Mouse (Mus musculus) skeletal muscle tissue, adult 2 months (tissue): ENCODE results near the gene Cxcr1.

ENCODE experiments used
- DNase-seq: peaks from one replicate; pipeline ENCODE4 v3.0.0-alpha.2; 2012; ENCODE audit warnings: low read depth, low spot score

Cxcr1 gene

DNA sequence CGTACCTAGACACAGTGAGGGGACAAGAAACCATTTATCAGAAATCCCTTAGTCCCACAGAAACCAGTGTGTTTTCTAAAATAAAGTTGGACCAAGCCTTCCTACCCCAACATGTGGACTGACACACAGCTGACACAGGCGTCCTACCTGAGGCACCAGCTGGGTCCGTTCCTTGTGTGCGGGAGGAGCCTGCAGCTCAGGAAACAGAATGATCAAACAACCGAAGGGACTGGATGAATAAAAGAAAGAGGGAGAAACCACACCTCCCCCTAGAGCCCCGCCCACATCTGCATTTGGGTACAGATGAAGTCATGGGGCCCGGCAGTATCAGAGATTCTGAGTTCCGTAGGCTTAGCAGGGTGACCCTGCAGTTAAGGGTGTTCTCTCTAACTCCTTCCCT, at the start of gene Cxcr1:
Cxcr1 (minus strand) TSS at position 187 of the 400 bp plus-strand sequence.
- no peak for DNase-seq

DNA sequence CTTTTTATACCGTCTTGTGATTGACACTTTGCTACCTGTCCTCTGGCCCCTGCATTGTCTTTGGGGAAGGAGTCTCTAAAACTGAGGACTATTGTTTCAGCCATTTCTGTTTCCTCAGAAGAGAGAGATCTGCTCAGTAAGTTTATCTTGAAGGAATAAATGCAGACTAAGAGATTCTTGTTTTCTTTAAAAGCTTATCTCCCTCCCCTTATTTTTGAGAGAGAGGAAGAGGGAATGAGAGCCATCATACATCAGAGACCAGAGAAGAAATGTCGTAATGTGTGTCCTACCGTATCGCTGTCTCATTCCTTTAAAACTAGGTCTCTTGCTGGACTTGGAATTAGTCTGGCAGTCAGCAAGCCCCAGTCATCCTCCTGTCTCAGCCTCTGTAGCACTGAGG, 46.4 kb upstream of the Cxcr1 start:
- no peak for DNase-seq

DNA sequence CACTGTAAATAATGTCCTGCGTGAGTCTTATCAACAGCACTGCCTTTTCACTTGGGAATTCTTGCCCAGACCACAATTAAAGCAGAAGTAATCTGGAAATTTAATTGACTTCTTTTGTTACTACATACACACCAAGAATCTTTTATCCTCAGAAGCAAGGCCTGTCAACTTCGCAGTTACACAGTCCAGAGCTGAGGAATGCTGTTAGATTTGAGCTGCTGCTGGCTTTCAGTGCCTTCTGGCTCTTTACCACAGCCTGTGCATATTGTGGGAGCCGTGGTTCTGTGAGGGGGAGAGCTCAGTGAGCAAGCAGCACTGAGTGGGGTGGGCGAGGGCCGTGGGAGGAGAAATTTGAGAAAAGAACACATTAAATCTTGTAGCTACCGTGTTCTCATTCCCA, 45.9 kb upstream of the Cxcr1 start:
- DNase-seq, result no peak

DNA sequence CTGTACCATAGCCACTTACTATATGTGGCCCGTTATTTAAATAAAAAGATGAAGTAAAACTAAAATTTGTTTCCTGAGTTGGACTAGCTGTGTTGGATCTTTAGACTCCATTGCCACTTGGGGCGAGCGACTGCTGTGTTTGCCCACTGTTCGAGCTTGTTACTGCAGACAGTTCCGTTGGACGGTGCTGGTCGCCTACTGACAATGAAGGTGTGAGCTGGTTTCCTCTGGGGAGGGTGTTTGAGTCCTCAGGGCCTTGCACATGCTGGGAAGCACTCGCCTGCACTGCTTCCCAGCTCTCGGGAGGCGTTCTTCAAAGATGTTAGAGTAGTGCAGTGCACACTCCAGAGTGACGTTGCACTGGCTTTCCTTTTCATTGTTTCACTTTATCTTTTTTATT, 45.2 kb upstream of the Cxcr1 start:
- DNase-seq, result no peak

DNA sequence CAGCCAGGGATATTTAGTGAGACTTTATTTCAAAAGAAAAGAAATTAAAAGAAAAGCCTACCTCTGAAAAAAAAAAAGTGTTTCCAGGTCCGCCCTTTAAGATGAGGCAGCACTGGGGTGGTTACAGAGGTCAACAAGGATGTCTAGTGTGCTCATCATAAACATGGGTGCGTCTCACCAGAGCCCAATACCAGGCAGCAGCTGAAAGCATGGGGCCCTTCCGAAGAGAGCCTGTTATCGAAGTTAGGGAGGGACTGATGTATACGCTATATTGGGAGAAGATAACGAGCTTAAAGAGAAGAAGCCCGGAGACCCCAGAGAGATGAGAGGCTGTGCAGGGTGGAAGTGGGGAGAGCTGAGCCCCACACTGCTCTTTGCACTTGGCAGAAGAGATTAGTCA, 44.7 kb upstream of the Cxcr1 start:
- DNase-seq, result no peak

DNA sequence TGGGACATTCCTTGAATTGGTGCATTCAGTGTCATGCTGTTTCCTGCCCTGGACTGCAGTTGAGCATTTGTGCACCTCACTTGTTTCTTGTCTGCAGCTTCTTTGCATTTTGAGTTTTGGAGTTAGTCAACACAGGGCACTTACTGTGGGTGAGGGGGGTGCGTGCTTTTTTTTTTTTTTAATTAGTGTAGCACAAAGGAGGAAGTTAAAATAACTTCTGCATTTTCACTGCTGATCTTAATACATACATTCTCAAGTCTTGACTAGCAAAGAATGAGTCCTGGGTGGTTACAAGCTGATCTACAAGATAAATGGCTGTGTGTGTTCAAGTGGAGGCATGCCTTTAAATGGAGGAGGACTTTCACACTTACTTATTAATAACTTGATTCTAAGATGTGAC, 43.7 kb upstream of the Cxcr1 start:
- no peak for DNase-seq

DNA sequence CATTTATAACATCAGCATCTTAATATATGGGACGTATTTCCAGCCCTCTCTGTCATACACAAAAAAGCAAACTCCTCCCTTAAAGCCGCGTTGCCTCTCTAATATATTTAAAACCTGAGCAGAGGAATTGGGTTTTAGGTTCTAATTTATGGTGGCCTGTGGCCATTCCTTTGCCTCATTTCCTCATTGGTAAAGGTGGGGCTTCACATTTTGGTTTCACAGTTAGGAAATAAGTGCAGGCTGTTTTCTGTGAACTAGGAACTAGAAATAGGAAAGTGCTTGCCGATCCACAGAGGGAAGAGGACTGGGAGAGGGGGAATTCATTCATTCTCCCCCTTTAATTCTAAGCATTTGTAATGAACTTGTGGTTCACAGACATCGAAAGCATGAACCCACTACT, 43.2 kb upstream of the Cxcr1 start:
- no peak for DNase-seq

DNA sequence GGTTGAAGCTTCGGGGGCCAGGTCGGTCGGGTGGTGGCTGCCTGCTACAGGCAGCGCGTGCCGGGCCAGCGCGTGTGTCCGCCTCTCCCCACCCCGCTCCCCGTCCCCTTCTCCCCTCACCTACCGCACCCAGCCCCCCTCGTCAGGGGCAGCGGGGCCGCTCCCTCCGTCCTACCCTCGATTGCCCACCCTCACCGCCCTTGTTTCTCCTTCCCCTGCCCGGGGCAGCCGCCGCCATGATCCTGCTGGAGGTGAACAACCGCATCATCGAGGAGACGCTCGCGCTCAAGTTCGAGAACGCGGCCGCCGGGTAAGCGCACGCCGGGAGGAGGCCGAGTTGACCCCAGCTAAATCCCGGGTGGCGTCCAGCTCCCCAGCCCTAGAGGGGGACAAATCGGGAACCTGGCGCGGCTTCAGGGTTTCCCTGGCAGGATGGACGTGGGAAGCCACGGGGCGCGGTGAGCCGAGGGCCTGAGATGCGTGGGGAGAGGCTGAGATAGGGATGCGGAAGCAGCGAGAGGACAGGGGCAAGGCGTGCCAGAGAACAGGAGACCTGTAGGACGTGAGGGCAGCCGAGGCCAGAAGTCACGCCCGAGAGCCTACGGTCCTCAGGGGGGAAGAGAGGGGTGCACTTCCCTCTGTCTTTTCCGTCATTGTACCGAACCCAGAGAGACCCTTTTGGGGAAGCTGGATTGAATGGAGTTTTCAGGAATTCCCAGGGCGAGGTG, 42.3 kb upstream of the Cxcr1 start:
- DNase-seq, result peak; percentile 25

DNA sequence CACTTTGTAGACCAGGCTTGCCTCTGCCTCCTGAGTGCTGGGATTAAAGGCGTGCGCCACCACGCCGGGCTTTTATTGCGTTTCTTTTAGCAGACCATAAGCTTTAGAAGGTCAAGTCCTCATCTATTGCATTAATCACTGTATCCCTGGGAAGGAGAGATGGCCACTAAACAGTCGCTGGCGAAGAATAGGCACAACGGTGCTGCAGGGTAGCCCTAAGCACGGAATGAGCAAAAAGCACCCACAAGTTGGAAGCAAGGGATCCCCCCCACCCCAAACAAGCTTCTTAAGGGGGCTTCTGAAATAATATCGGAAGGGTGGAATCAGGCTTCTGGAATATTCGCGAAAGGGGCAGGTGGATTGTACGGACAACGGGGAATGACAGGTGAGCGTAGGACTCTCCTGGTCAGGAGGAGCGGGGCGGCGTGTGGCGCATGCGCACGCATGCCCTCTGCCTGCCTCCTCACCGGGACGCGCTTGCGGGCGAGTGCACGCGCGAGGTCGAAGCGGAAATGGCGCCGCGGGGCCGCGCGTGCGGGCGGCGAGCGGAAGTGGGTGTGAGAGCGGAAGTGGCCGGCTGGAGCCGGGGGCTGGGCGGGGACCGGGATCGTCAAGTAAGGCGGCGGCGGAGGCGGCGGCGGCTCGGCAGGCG, 41.6 kb upstream of the Cxcr1 start, which contains the start of gene Arpc2:
Arpc2 (plus strand) TSS at position 147 of the 652 bp plus-strand sequence.
- peak; percentile 96 for DNase-seq

DNA sequence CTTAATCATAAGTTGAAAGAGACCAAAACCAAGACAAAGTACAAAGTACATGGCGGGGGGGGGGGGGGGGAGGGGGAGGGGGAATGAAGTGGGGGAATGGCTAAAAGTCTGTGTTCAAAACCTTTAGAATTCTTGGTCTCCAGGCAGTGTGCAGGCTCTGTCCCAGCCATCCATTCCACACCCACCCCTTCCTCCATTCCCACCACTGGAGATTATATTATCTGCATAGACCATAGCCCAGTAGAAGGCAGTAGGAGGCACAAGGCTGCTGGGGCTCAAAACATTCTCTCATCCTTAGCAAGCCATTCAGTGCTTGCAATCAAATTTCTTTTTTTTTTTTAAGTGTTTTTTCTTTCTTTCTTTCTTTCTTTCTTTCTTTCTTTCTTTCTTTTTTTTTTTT, 36.6 kb upstream of the Cxcr1 start:
- no peak for DNase-seq

DNA sequence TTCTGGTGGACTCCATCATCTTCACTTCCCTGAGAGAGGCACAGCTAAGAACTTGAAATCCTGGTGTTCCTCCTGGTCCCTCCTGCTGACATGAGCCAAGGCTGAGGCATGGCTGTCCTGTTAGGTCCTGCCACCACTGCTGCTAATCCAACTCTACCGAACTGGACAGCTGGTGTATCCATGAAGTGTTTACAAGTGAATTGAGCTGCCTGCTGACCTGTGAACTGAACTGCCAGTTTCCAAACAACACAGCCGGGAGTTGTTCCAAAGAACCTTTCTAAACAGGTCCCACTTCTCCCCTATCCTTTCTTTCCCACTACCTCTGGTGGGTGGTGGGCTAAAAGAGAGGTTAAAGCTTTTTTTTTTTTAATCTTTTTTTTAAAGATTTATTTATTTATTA, 35.5 kb upstream of the Cxcr1 start:
- DNase-seq, result no peak

DNA sequence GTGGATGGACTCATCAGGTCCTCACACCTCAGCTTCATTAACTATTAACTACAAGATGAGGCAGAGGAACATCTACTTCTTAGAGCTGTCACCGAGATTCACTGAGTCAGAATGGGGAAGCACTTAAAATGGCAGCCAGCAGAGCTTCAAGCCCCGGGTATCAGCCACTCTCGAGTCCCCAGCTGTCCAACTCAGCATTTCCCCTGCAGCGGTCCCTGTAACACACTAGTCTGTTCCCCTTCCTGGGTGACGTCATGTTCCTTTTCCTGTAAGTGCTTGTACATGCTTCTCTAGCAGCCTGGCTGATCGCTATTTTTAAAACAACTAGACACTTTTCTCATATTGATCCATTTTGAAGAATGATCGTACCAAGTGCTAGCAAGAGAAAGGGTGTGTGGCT, 32.9 kb upstream of the Cxcr1 start:
- peak; percentile 52 for DNase-seq

DNA sequence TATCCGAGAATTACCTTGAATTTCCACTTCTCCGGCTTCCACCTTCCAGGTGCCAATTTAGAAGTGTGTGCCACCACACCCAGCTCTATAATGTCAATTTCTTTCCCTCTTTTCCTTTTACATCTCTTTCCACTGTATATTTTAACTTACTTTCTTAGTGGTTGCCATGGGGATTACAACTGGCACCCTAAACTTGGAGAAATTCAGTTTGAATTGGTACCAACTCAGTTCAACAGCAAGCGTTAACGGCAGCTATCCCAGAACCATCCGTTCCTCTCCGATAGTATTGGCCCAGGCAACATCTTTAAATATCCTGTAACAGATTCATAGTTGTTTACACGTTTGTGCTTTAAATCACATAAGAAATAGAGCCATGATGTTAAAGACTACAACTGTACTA, 25.5 kb upstream of the Cxcr1 start:
- no peak for DNase-seq

DNA sequence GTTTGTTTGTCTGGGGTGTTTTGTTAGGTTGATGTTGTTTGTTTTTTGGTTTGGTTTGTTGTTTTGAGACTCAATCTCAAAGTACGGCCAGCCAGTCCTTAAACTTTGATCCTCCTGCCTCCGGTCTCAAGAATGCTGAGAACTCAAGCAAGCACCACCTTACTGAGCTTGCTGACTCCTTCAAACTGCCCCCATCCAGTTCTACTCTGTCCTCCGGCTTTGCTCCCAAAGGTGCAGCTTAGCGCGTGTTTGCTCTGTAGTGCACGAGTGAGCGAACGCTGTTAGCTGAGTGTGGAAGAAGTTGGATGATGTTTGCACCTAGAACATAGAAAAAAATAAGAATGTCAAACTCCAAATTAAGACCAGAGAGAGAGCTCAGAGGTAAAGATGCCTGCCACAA, 14.5 kb upstream of the Cxcr1 start:
- DNase-seq, result no peak

DNA sequence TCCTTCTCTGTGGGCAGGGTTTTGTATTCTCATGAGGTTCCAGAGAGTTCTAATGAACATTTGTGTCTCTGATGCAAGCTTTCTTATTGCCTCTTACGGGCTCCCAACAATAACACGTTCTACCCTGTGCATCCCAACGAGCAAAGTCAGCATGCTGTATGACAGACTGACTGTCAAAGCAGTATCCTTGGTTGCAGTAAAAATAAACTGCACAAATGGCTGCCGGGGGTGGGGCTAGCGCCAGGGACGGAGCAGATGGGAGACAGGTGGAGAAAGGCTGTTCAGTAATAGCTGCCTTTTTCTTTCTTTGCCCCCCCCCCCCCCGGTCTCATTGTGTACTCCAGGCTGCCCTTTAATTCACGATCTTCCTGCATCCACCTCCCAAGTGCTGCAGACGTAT, 13.5 kb upstream of the Cxcr1 start:
- no peak for DNase-seq

DNA sequence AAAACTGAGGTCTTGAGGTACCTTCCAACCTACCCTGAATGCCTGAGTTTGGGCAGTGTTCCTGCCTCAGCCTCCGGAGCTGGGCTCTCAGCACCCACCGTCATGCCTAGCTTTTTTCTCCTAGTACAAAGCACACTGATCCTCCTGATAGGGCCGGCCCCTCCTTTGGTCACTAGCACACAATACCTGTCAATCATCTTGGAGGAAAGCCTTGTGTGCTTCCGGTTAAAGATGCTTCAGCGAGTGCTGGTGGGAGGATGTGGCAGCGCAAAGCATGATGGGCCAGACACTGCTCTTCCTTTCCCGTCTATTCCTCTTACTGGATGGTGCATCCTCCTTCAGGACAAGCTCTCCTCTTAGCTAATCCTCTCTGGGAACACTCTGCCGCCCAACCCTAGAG, 12.2 kb upstream of the Cxcr1 start:
- no peak for DNase-seq

DNA sequence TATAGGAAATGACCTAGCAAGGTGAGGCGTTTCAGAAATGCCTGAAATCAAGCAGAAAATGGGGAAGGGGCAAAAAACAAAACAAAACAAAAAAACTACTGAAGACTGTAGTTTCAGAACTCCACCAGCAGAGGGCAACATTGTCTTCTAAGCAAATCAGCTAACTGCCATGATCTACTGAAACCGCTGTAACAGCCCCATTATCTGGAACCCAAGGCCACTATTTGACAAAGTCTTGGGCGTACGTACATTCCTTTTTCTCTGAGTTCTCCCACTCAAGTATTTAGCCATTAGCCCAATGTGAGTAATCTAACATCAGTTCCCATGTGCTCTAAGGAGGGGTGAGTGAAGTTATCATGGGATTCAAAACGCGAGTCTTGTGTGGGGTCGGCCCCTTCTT, 11.4 kb upstream of the Cxcr1 start:
- DNase-seq, result peak; percentile 28

DNA sequence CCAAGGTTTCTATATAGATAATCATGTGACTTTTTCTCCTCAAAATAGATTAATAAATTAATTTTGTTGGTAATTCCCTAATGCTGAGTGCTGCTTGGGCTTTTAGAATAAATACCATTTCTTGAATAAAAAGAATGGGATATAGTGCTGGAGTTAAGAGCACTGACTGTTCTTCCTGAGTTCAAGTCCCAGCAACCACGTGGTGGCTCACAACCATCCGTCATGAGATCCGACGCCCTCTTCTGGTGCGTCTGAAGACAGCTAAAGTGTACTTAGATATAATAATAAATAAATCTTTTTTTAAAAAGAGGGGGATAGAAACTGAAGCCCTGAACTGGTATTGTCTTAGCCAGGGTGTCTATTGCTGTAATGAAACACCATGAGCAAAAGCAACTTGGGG, 9.0 kb upstream of the Cxcr1 start:
- DNase-seq, result no peak

DNA sequence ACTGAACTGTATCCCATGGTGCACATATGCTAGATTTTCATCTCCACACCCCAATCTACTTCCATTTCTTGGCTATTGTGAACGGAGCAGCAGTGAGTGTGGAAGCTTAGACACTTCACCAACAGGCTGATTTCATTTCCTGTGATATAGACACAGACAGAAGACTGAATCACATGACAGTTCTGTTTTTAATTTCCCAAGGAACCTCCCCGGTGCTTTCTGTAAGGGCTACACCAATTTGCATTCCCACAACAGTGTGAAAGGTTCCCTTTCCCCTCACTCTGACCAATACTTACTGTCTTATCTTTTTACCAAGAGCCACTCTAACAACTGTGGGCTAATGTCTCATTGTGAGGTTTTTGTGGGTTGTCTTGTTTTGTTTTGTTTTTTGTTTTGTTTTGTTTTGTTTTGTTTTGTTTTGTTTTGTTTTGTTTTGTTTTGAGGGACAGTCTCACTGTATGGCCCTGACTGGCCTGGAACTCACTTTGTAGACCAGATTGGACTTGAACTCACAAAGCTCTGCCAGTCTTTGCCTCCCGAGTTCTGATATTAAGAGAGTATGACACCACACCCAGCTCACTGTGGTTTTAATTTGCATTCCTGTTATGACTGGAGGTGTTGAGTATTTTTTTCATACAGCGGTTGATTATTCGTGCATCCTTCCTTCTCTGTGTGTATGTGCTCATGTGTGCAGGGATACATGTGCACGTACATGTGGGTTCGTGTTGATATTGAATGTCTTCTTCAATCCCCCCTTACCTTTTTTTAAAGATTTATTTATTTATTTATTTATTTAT, 6.8 kb upstream of the Cxcr1 start:
- no peak for DNase-seq

DNA sequence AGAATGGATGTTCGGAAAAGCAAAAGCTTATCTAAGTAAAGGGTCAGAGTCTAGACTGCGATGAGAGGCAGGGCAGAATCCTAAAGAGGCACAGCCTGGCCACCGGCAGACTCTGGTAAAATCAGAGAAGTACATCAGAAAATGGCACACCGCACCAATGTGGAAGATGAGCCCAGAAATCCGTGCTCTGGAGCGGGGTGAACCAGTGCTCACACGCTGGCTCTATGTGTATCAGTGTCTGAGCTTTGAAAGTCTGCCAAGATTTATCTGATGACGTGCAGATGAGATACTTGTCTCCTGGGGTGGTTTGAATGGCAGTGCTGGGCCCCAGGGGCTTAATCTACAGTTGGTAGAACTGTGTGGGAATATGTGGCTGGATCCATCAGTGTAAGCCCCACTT, 4.6 kb upstream of the Cxcr1 start:
- no peak for DNase-seq

DNA sequence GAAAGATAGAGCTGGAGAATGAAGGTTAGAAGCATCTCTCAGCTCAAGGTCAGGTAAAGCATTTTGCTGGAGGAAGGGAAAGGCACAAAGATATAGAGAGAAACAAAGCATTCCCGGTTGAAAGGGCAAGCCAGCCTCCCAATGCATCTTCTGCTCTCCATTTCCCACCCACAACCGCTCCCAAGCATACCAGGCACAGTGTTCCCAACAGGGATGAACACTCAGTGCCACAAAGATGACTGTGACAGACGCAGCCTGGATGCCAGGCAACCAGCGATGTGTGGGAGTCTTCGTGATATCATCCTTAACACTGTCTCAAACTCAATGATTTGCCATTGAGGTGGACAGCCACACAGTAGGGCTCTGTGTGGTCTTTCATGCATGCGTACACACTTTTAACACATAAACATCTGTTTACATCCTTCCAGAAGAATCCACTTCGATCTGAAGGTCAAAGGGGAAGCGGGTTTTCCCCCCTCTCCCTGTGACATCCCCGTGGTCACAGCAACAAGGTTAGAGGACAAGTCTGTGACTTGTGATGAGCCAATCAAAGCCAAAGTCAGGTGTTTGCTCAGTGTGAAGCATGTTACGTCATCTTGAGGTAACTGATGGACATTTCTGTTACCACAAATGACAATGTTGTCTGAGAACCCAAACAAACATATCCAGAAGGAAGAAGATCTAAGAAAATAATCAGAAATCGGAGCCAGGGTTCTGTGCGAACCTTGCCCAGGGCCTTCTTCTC, 3.5 kb upstream of the Cxcr1 start:
- no peak for DNase-seq
